9 mouse cellular contexts compared by ENCODE assay signal in genomic region chr7:70367591-70368267, GRCm38 (mm10). TPM values are rescaled to one million over a fixed set of nuclear protein-coding genes. Genes with fewer than 3 reads are reported as not detected.
DNase-seq lines count a peak whose midpoint lies in the region; ATAC-seq and TF ChIP-seq lines count a peak whose summit lies in the region.
"Had no signal": no experiment of that assay in that cellular context is flagged by ENCODE, and none has a peak within 500 bp of the region (broad histone marks: within the 10 kb centered on the region; RNA-seq: fewer than 3 reads in every experiment).

No protein-coding gene starts in this region.

- 35% methylated on average over 16 of the region's 16 CpGs for WGBS in embryonic facial prominence, embryonic 15.5 days
- WGBS in intestine, embryonic 15.5 days: 46% methylated on average over 16 of the region's 16 CpGs
- 2% methylated on average over 16 of the region's 16 CpGs for WGBS in midbrain, embryonic 10.5 days

- peak overlapping the region; percentile 94 for H3K4me3 ChIP-seq in gastrocnemius, adult 2 months
- no peak overlapping the region; the same call in 1 of the 2 replicates for H3K4me3 ChIP-seq in embryonic facial prominence, embryonic 15.5 days (replicated peaks)
- H3K4me3 ChIP-seq in intestine, embryonic 15.5 days (replicated peaks): no peak overlapping the region
- peak overlapping the region; percentile 65 for H3K4me3 ChIP-seq in midbrain, embryonic 10.5 days

- H3K4me2 ChIP-seq in embryonic facial prominence, embryonic 15.5 days (replicated peaks): peak overlapping the region; percentile 19
- peak overlapping the region; percentile 40 for H3K4me2 ChIP-seq in intestine, embryonic 15.5 days (replicated peaks)

- H3K4me1 ChIP-seq in embryonic facial prominence, embryonic 15.5 days: peaks cover 24% of the 10 kb centered on the region
- H3K4me1 ChIP-seq in intestine, embryonic 15.5 days (replicated peaks): peaks cover 13% of the 10 kb centered on the region
- H3K4me1 ChIP-seq in midbrain, embryonic 10.5 days: peaks cover 68% of the 10 kb centered on the region

- H3K9me3 ChIP-seq in embryonic facial prominence, embryonic 15.5 days (replicated peaks): no peaks in the 10 kb centered on the region
- H3K9me3 ChIP-seq in intestine, embryonic 15.5 days: no peaks in the 10 kb centered on the region
- no peaks in the 10 kb centered on the region for H3K9me3 ChIP-seq in midbrain, embryonic 10.5 days (replicated peaks)

- ATAC-seq in embryonic facial prominence, embryonic 15.5 days (ENCODE audit: insufficient number of reproducible peaks, low FRiP score, low TSS enrichment, low read depth): no peak
- no peak for ATAC-seq in intestine, embryonic 15.5 days
- no peak for ATAC-seq in cerebellum, adult (ENCODE audit: insufficient number of reproducible peaks, low FRiP score, low TSS enrichment)

- intact Hi-C loops in gastrocnemius, adult 2 months (cut with DNase I): loop anchor here (10.0 kb wide), 1 partner anchor 1047 kb away; no protein-coding TSS in a partner anchor
- intact Hi-C loops in gastrocnemius, postnatal 14 days (cut with DNase I; ENCODE audit: low total_unique reads): no loop called here

- no peak for TF ChIP-seq CTCF in gastrocnemius, adult 2 months (IDR thresholded peaks at IDR 0.05)

- no peak for DNase-seq in gastrocnemius, adult 2 months
- no peak for DNase-seq in gastrocnemius, postnatal 14 days
- peak; percentile 48 for DNase-seq in midbrain, embryonic 10.5 days (ENCODE audit: low spot score)
- no peak for DNase-seq in cerebellum, adult 9-10 months
- DNase-seq in frontal cortex, postnatal 36 days (ENCODE audit: low spot score in 2 of 2): no peak

- H3K27me3 ChIP-seq in embryonic facial prominence, embryonic 15.5 days: peaks cover 69% of the 10 kb centered on the region
- H3K27me3 ChIP-seq in intestine, embryonic 15.5 days (replicated peaks): peaks cover 23% of the 10 kb centered on the region
- H3K27me3 ChIP-seq in midbrain, embryonic 10.5 days (ENCODE audit: low read depth, poor library complexity, severe bottlenecking): peaks cover 99% of the 10 kb centered on the region

- H3K36me3 ChIP-seq in embryonic facial prominence, embryonic 15.5 days: no peaks in the 10 kb centered on the region
- H3K36me3 ChIP-seq in intestine, embryonic 15.5 days: no peaks in the 10 kb centered on the region
- H3K36me3 ChIP-seq in midbrain, embryonic 10.5 days: no peaks in the 10 kb centered on the region

- H3K27ac ChIP-seq in gastrocnemius, adult 2 months: peak overlapping the region; percentile 94
- no peak overlapping the region for H3K27ac ChIP-seq in embryonic facial prominence, embryonic 15.5 days (replicated peaks)
- H3K27ac ChIP-seq in intestine, embryonic 15.5 days: no peak overlapping the region
- peak overlapping the region; percentile 96 for H3K27ac ChIP-seq in midbrain, embryonic 10.5 days (replicated peaks)
- H3K27ac ChIP-seq: macrophage had no signal

- no peak overlapping the region for H3K9ac ChIP-seq in embryonic facial prominence, embryonic 15.5 days
- H3K9ac ChIP-seq in intestine, embryonic 15.5 days: no peak overlapping the region

RNA-seq across cellular contexts. Expression of gene Nr2f2, which starts 1.2 kb away (rescaled TPM):
- total RNA-seq in gastrocnemius, adult 2 months (2021): 10 to 100 TPM; 15.8 to 16.2 TPM
- total RNA-seq in gastrocnemius, postnatal 14 days (2021): 10 to 100 TPM; 22.2 to 30.2 TPM
- polyA plus RNA-seq in embryonic facial prominence, embryonic 15.5 days (2015; fragmentation: Nextera tagmentation; extraction: Ambion mirVana): 32.3 and 35.6 TPM in 2 replicates
- 39.4 and 46.3 TPM in 2 replicates for polyA plus RNA-seq in intestine, embryonic 15.5 days (2015; fragmentation: Nextera tagmentation; extraction: Ambion mirVana)
- polyA plus RNA-seq in midbrain, embryonic 10.5 days (2016; fragmentation: Nextera tagmentation; extraction: Ambion mirVana): 86.8 and 89.2 TPM in 2 replicates
- polyA plus RNA-seq: macrophage had no signal

Comparison
In these comparisons a context has a peak if more than half of its experiments do, and no peak if none do; other contexts are left out.
1. H3K27ac ChIP-seq: peak in gastrocnemius, adult 2 months (single experiment) and midbrain, embryonic 10.5 days (single experiment); none in embryonic facial prominence, embryonic 15.5 days (single experiment) and intestine, embryonic 15.5 days (single experiment).
2. H3K4me3 ChIP-seq: peak in gastrocnemius, adult 2 months (single experiment) and midbrain, embryonic 10.5 days (single experiment); none in embryonic facial prominence, embryonic 15.5 days (single experiment) and intestine, embryonic 15.5 days (single experiment).